Mouse (Mus musculus): ENCODE measurements around the gene Rtl8b. TPM values are rescaled to one million over a fixed set of nuclear protein-coding genes. Genes with fewer than 3 reads are reported as not detected.
A peak's percentile ranks its signal among the peaks of the same experiment; 100 is the strongest.
"Not testable (repeated sequence)": the region's sequence is repeated elsewhere in the genome, so short reads cannot be mapped to it uniquely, and the experiment has no call there.

The Rtl8b gene
- polyA plus RNA-seq, 1 experiment from 2014 or later, result 130 TPM

DNA sequence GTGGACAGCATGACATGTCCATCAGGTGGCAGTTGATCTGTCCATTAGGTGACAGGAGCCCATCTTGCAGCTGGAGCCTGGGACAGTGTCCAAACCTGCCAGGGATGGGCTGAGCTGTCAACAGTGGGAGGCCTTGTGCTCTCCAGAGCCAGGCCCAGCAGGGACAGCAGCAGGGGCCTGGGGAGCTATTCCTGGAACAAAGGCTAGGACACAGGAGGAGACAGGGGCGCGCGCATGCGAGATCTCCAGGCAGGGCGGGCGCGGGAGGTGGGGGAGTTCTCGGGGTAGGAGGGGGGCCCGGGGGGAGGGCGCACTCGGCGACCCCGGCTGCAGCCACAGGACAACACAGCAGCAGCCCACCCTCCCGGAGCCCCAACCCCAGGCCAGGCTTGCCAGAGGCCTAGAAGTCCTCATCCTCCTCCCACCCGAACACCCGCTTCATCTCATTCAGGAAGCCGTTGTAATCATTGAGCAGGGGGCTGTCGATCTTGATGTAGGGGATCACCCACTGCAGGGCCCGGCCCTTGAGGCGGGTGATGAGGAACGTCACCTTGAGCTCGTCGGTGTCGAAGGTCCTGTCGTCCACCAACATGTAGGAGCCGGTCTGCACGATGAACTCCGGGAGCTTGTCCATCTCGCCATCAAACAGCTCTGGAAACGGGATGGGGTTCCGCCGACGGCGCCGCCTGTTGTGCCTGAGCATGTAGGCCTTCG, 494 bp downstream of the Rtl8b start:
- H3K9me3 ChIP-seq; H3K4me1 ChIP-seq; H3K27me3 ChIP-seq; H3K36me3 ChIP-seq; H3K9ac ChIP-seq (replicated peaks): not testable (repeated sequence)
- peak; percentile 54 for ATAC-seq (replicated peaks)
- WGBS, result no CpG with 5 or more reads among the region's 36 CpGs
- H3K27ac ChIP-seq (replicated peaks), result 0 out of 2 replicates have a peak overlapping the region, but pooled peaks have one; percentile 84
- H3K4me3 ChIP-seq, result peak overlapping the region; percentile 36
- peak overlapping the region; percentile 32 for H3K4me2 ChIP-seq (replicated peaks)

- not testable (repeated sequence) for H3K4me1 ChIP-seq
Measured at GRCm38 (mm10) chrX:53652917-53653316, 17.3 kb downstream of the Rtl8b start.

DNA sequence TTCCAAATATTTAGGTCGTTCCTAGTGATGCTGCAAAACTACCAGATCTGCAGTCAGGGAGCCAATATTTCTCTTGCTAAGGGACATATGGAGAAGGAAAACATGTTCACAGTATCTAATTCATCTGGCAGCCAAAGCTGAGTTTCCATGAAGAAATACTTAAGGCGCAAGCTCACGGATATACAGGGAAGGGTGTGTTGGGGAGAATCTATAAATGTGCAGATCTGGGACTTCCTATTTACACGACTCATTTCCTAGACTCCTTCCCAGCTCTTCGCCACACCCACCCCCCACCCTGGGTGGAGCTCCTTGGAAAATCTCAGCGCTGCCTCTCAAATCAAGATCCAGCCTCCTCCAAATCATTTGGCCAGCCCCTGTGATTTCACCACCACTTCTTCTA, 24.3 kb downstream of the Rtl8b start:
- Histone ChIP-seq H3K27me3 (no peaks in the 10 kb centered on the region), H3K4me2 (replicated peaks) (no peak overlapping the region), H3K9me3 (no peaks in the 10 kb centered on the region), H3K4me3 (no peak overlapping the region), H3K36me3 (no peaks in the 10 kb centered on the region), H3K4me1 (peaks cover 4% of the 10 kb centered on the region; the same call in 1 of the 2 replicates), H3K27ac (replicated peaks) (no peak overlapping the region), H3K9ac (replicated peaks) (no peak overlapping the region)
- WGBS, result 78% methylated on average over 6 of the region's 6 CpGs
- no peak for ATAC-seq (replicated peaks)

More at GRCm38 (mm10) chrX:53652917-53653316, 17.3 kb downstream of the Rtl8b start:
- not testable (repeated sequence) for H3K4me2 ChIP-seq (replicated peaks); H3K4me3 ChIP-seq; H3K36me3 ChIP-seq; H3K27ac ChIP-seq (replicated peaks); H3K9me3 ChIP-seq; H3K9ac ChIP-seq (replicated peaks); H3K27me3 ChIP-seq; ATAC-seq (replicated peaks)
- 75% methylated on average over 4 of the region's 4 CpGs for WGBS

DNA sequence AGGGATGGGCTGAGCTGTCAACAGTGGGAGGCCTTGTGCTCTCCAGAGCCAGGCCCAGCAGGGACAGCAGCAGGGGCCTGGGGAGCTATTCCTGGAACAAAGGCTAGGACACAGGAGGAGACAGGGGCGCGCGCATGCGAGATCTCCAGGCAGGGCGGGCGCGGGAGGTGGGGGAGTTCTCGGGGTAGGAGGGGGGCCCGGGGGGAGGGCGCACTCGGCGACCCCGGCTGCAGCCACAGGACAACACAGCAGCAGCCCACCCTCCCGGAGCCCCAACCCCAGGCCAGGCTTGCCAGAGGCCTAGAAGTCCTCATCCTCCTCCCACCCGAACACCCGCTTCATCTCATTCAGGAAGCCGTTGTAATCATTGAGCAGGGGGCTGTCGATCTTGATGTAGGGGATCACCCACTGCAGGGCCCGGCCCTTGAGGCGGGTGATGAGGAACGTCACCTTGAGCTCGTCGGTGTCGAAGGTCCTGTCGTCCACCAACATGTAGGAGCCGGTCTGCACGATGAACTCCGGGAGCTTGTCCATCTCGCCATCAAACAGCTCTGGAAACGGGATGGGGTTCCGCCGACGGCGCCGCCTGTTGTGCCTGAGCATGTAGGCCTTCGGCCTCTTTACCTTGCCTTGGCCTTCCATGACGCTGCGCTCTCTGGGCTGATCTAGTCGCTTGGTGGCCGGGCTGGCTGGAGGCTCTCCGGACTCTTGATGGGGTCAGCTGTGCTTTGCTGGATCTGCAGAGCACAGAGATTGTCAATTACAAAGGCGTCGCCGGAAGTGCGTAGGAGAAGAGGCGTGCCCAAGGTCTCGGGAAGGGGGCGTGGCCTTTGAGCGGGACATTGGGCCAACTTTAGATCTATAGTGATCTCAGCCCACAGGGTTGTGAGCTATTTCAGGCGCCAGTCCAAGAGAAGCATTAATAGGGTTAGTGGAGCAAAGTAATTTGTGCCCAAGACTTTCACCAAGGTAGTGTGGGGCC, 26.9 kb downstream of the Rtl8b start, which contains the start of gene Rtl8a:
Gene Rtl8a, minus strand, starts transcription at position 703 of the 982 bp plus-strand sequence.
- H3K27me3 ChIP-seq, H3K36me3 ChIP-seq, H3K9me3 ChIP-seq, H3K4me1 ChIP-seq: not testable (repeated sequence)
- H3K4me2 ChIP-seq (replicated peaks), result peak within 1 kb of the TSS; percentile 37
- H3K4me3 ChIP-seq, result peak within 1 kb of the TSS; percentile 39
- 24% methylated on average over 10 of the region's 50 CpGs for WGBS
- peak within 1 kb of the TSS; percentile 43; the same call in 1 of the 2 replicates for H3K27ac ChIP-seq (replicated peaks)
- 0 out of 2 replicates have a peak within 1 kb of the TSS, but pooled peaks have one; percentile 3 for H3K9ac ChIP-seq (replicated peaks)
- ATAC-seq (replicated peaks), result peak; percentile 95

DNA sequence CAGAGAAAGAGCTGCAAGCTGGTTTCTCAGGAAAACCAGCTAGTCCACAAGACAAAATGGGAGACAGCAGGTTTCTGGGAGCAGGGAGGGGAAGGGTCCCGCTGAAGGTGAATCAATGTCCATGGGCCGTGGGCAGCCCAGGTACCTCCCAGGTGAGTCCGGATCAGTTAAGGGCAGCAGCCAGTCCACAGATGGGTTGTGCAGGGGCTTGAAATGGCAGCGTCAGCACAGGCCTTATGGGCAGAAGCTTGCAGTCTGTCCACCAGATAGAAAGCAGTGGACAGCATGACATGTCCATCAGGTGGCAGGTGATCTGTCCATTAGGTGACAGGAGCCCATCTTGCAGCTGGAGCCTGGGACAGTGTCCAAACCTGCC, 27.6 kb downstream of the Rtl8b start:
- peak overlapping the region; percentile 35; the same call in 1 of the 2 replicates for H3K4me2 ChIP-seq (replicated peaks)
- H3K9ac ChIP-seq (replicated peaks); H3K9me3 ChIP-seq; H3K36me3 ChIP-seq; H3K4me1 ChIP-seq; H3K27ac ChIP-seq (replicated peaks); H3K27me3 ChIP-seq: not testable (repeated sequence)
- H3K4me3 ChIP-seq, result peak overlapping the region; percentile 25
- ATAC-seq (replicated peaks), result peak; percentile 4; the same call in 1 of the 2 replicates
- WGBS, result 59% methylated on average over 4 of the region's 4 CpGs

DNA sequence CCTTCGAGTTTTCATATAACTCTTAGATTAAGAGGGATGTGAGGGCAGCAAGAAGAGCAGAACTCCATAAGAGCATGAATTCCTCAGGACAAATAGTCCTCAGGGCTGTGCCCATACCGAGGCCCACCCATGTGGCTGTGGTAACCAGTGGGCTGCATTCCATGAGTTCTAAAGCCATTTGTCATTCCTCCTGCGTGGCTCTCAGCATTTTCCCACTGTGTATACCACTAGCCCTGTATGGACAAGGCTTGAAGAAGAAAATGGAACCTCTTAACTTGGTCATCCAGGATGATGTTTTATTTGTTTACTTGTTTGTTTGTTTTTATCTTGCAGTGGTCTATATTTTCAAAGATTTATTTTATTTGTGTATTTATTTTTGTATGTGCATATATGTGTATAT, 32.1 kb downstream of the Rtl8b start:
- ATAC-seq (replicated peaks), result not testable (repeated sequence)
- 58% methylated on average over 3 of the region's 3 CpGs for WGBS

More for the DNA sequence above, 32.1 kb downstream of the Rtl8b start:
- not testable (repeated sequence) for H3K4me2 ChIP-seq (replicated peaks); H3K27ac ChIP-seq (replicated peaks); H3K9ac ChIP-seq (replicated peaks); H3K36me3 ChIP-seq; H3K4me1 ChIP-seq; H3K4me3 ChIP-seq; H3K9me3 ChIP-seq; H3K27me3 ChIP-seq

Other genes with a start within 250 kb of the Rtl8b start
- gene Etd, start 235.5 kb downstream of the Rtl8b start, polyA plus RNA-seq (2015; fragmentation: Nextera tagmentation; extraction: Ambion mirVana), result not detected in 2 replicates
- 102 and 118 TPM in 2 replicates for gene Rtl8c, start 62.4 kb downstream of the Rtl8b start, polyA plus RNA-seq (2015; fragmentation: Nextera tagmentation; extraction: Ambion mirVana)
- not detected in 2 replicates for gene Gm14597, start 61.4 kb downstream of the Rtl8b start, polyA plus RNA-seq (2015; fragmentation: Nextera tagmentation; extraction: Ambion mirVana)
- gene Rtl8a, start 26.7 kb downstream of the Rtl8b start, polyA plus RNA-seq (2015; fragmentation: Nextera tagmentation; extraction: Ambion mirVana), result 152 and 162 TPM in 2 replicates
- 0.11 and 0.17 TPM in 2 replicates for gene 4930502E18Rik, start 54.4 kb upstream of the Rtl8b start, polyA plus RNA-seq (2015; fragmentation: Nextera tagmentation; extraction: Ambion mirVana)
- 0.15 TPM in 1 of 2 replicates, not detected in the other for gene 1700013H16Rik, start 87.4 kb upstream of the Rtl8b start, polyA plus RNA-seq (2015; fragmentation: Nextera tagmentation; extraction: Ambion mirVana)
- gene Zfp36l3, start 106.0 kb upstream of the Rtl8b start, polyA plus RNA-seq (2015; fragmentation: Nextera tagmentation; extraction: Ambion mirVana), result not detected in 2 replicates
- 0.84 and 1.0 TPM in 2 replicates for gene Xlr, start 127.3 kb upstream of the Rtl8b start, polyA plus RNA-seq (2015; fragmentation: Nextera tagmentation; extraction: Ambion mirVana)

Data from forebrain, embryonic 15.5 days (tissue).